Mouse (Mus musculus) neural tube, embryonic 11.5 days (tissue): Measurements from ENCODE around the gene Traf3ip3. TPM values are rescaled to one million over a fixed set of nuclear protein-coding genes. Genes with fewer than 3 reads are reported as not detected.

ENCODE experiments used
- ATAC-seq: fragments of 200-750 bp; cut with Nextera tagmentation; 2 replicates; pipeline ENCODE4 v1.8.0; 2017; ENCODE audit warnings: moderate number of reproducible peaks, mild to moderate bottlenecking, moderate TSS enrichment, moderate library complexity; ENCODE audit not compliant: insufficient read depth, low FRiP score, low TSS enrichment
- DNase-seq: peaks from one replicate; pipeline ENCODE4 v3.0.0-alpha.2; 2015; ENCODE audit warnings: low spot score
- H3K27ac ChIP-seq: fragments of 300-500 bp; sonication (generic); 2 replicates; pipeline ENCODE4 v1.5.1; 2014; ENCODE audit warnings: low read depth, mild to moderate bottlenecking, low read length
- H3K27me3 ChIP-seq: fragments of 300-500 bp; sonication (generic); 2 replicates; pipeline ENCODE4 v1.6.1; 2014; ENCODE audit warnings: mild to moderate bottlenecking, low read length, mixed read lengths; ENCODE audit not compliant: control insufficient read depth, insufficient read depth
- H3K36me3 ChIP-seq: fragments of 300-500 bp; sonication (generic); 2 replicates; pipeline ENCODE4 v1.6.1; 2014; ENCODE audit warnings: mild to moderate bottlenecking, low read length, moderate library complexity, mixed read lengths; ENCODE audit not compliant: control insufficient read depth, insufficient read depth
- H3K4me1 ChIP-seq: fragments of 300-500 bp; sonication (generic); 2 replicates; pipeline ENCODE4 v1.6.1; 2014; ENCODE audit warnings: low read length, mixed read lengths; ENCODE audit not compliant: control insufficient read depth, insufficient read depth
- H3K4me2 ChIP-seq: fragments of 300-500 bp; sonication (generic); 2 replicates; pipeline ENCODE4 v1.6.1; 2014; ENCODE audit warnings: low read depth, mild to moderate bottlenecking, moderate library complexity
- H3K4me3 ChIP-seq: fragments of 300-500 bp; sonication (generic); 2 replicates; pipeline ENCODE4 v1.5.1; 2014; ENCODE audit warnings: low read depth, low read length
- H3K9ac ChIP-seq: fragments of 300-500 bp; sonication (generic); 2 replicates; pipeline ENCODE4 v1.6.1; 2014; ENCODE audit warnings: mild to moderate bottlenecking, low read length
- H3K9me3 ChIP-seq: fragments of 300-500 bp; sonication (generic); 2 replicates; pipeline ENCODE4 v1.6.1; 2016; ENCODE audit warnings: low read length; ENCODE audit not compliant: control insufficient read depth
- WGBS: fragments of 180-500 bp; shearing (Covaris S2); extraction: QIAGEN DNeasy Blood & Tissue Kit; methylation state at CpG from one replicate; pipeline ENCODE4 v1.1.7; 2014; 5-methylcytosine and 5-hydroxymethylcytosine counted together
- polyA plus RNA-seq: library from polyadenylated mRNA; unstranded; fragments of >200 nt; fragmentation: Nextera tagmentation; extraction: Ambion mirVana; gene quantifications from 2 replicates; pipeline ENCODE4 v1.2.1, GENCODE M21; 2014

Traf3ip3 gene
- 1.6 and 2.6 TPM in 2 replicates for polyA plus RNA-seq

DNA sequence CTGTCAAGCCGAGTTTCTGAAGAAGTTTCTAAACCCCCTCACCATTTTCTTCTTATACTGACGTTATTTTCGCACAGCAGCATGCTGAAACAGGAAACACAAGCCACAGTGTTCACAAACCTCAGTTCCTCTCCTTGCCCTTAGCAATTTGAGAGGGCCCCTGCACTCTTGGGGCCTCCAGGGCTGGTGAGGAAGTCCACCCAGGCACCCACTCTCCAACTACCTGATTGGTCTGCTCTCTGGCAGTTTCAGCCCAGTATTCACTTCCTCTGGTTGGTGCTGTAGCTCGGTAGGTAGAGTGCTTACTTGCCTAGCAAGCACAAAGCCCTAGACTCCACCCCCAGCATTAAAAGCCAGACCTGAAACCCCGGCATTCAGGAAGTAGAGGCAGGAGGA, at the start of gene Traf3ip3:
TSS of gene Traf3ip3 (minus strand) at position 321 of the 396 bp plus-strand sequence.
- no peak for ATAC-seq
- WGBS = 67% methylated on average over 5 of the region's 5 CpGs
- H3K9me3 ChIP-seq = no peaks in the 10 kb centered on the region
- H3K4me2 ChIP-seq = no peak within 1 kb of the TSS
- no peak within 1 kb of the TSS; the same call in 1 of the 2 replicates for H3K27ac ChIP-seq
- H3K36me3 ChIP-seq = no peaks in the 10 kb centered on the region
- no peak within 1 kb of the TSS for H3K4me3 ChIP-seq
- no peaks in the 10 kb centered on the region for H3K4me1 ChIP-seq
- H3K27me3 ChIP-seq = no peaks in the 10 kb centered on the region
- DNase-seq = no peak
- no peak within 1 kb of the TSS for H3K9ac ChIP-seq

DNA sequence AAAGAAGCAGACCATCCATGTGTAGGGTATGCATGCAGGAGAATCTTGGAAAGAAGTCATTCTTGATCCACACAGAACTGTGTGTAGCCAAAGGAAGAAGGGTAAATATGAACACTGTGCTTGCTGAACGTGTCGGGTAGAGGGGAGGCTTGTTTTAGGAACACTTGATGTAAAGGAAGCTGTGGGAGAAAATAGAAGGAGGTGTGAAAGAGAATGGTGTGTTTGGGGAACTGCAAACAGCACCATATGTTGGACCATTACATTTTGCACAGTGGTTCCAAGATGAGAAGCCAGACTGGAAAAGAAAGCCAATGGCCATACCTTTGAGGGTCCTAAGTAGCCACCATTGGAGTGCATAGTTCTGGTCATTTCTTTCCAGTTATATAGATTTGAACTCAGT, 48.5 kb upstream of the Traf3ip3 start:
- ATAC-seq = no peak

DNA sequence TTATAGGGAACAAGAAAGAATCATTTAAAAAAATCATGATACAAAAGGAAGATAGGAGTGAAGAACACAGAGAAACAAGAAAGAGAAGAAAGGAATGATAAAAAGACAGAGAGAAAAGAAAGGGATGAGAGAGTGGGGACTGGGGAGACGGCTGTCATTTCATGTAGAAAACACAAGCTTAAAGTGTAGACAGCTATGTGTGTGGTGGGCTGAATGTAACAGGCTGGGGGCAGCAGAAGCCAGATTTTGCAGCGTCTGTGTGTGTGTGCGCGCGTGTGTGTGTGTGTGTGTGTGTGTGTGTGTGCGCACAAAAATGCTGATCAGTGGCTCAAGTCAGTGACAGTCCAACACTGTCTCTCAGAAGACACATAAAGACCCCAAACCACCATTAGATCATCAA, 42.7 kb upstream of the Traf3ip3 start:
- Histone ChIP-seq H3K27ac (no peak overlapping the region), H3K9me3 (no peaks in the 10 kb centered on the region), H3K4me1 (no peaks in the 10 kb centered on the region), H3K9ac (no peak overlapping the region), H3K4me2 (no peak overlapping the region), H3K36me3 (no peaks in the 10 kb centered on the region), H3K4me3 (no peak overlapping the region), H3K27me3 (no peaks in the 10 kb centered on the region)
- DNase-seq (no peak), ATAC-seq (no peak)
- 88% methylated on average over 6 of the region's 6 CpGs for WGBS

More for the DNA sequence above, 48.5 kb upstream of the Traf3ip3 start:
- H3K4me1 ChIP-seq = no peaks in the 10 kb centered on the region
- DNase-seq = no peak
- H3K27me3 ChIP-seq = no peaks in the 10 kb centered on the region
- no peaks in the 10 kb centered on the region for H3K9me3 ChIP-seq
- no peaks in the 10 kb centered on the region for H3K36me3 ChIP-seq
- H3K9ac ChIP-seq = no peak overlapping the region
- H3K4me3 ChIP-seq = no peak overlapping the region
- WGBS = 82% methylated on average over 2 of the region's 2 CpGs
- no peak overlapping the region for H3K27ac ChIP-seq
- H3K4me2 ChIP-seq = no peak overlapping the region

DNA sequence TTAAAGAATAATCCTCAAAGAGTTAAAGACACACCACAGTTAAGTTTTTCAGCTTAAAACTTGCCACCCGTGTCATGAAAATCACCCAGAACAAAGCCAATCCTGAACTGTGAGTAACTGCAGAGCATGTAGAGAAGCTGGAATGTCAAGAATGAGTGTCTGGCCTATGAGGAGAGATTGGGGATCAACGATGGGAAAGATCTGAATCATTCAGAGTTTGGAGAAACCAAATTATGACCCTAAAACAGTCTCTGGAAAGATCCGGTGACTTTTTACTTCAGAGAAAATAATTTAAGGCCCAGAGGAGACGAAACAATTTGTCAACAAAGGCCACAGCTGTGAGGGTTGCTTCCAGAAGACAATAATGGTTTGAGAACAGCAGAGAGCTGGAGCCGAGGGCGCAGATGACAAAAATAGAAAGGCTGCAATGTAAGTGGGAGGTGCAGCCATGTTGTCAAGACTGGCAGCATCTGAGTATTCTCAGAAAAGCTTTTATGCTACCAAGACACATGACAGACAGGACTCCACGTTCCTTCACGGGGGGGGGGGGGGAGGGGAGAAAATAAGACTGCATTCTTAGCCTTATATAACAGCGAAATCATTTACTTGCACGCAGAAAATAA, 42.2 kb upstream of the Traf3ip3 start:
- 70% methylated on average over 10 of the region's 10 CpGs for WGBS
- H3K27ac ChIP-seq = no peak overlapping the region
- no peaks in the 10 kb centered on the region for H3K9me3 ChIP-seq
- DNase-seq (no peak), ATAC-seq (no peak)
- no peaks in the 10 kb centered on the region for H3K27me3 ChIP-seq
- no peak overlapping the region for H3K4me3 ChIP-seq
- no peak overlapping the region for H3K4me2 ChIP-seq
- H3K4me1 ChIP-seq = no peaks in the 10 kb centered on the region
- no peak overlapping the region for H3K9ac ChIP-seq
- H3K36me3 ChIP-seq = no peaks in the 10 kb centered on the region

DNA sequence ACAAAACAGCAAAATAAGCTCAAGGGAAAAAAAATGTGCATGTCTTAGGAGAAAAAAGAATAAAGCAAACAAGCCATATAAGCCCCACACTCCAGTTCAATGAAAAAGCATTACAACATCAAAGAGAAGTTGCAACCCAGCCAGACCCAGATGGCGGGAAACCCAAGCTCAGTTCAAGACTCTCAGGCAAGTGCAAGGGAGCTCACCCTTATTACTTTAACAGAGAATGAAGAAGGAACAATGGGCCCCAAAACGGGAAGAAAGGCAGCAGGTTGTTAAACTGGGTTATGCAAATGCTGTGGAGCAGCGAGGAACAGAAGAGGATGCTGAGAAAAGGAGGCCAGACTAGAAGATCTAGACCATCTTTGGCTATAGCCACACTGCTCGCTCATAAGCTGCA, 41.4 kb upstream of the Traf3ip3 start:
- Histone ChIP-seq H3K4me2 (no peak overlapping the region), H3K4me3 (no peak overlapping the region), H3K27ac (no peak overlapping the region), H3K36me3 (no peaks in the 10 kb centered on the region), H3K4me1 (no peaks in the 10 kb centered on the region), H3K9ac (no peak overlapping the region), H3K9me3 (no peaks in the 10 kb centered on the region), H3K27me3 (no peaks in the 10 kb centered on the region)
- ATAC-seq (no peak), DNase-seq (no peak)
- 50% methylated on average over 4 of the region's 4 CpGs for WGBS

DNA sequence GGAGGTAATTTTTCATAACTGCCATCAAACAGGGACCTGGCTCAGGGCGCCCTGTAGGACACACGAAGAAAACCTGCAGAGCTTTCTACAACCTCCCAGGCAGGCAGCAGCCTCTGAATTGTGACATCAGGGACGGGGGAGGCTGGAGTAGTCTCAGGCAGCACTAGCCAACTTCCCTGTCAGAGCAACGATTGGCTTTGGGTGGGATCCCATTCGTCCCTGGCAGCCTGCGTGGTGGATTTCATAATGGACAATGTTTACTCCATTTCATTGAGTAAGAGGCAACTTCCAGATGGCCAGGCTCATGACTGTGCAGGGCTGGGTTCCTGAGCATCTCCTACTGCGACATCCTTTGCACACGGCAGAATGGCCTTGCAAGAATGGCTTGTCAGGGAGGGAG, 40.7 kb upstream of the Traf3ip3 start:
- H3K27ac ChIP-seq = no peak overlapping the region
- no peak for DNase-seq
- ATAC-seq = no peak
- no peaks in the 10 kb centered on the region for H3K9me3 ChIP-seq
- no peak overlapping the region for H3K4me3 ChIP-seq
- no peaks in the 10 kb centered on the region for H3K36me3 ChIP-seq
- H3K4me2 ChIP-seq = no peak overlapping the region
- WGBS = 84% methylated on average over 8 of the region's 8 CpGs
- no peaks in the 10 kb centered on the region for H3K4me1 ChIP-seq
- H3K27me3 ChIP-seq = no peaks in the 10 kb centered on the region
- no peak overlapping the region for H3K9ac ChIP-seq

DNA sequence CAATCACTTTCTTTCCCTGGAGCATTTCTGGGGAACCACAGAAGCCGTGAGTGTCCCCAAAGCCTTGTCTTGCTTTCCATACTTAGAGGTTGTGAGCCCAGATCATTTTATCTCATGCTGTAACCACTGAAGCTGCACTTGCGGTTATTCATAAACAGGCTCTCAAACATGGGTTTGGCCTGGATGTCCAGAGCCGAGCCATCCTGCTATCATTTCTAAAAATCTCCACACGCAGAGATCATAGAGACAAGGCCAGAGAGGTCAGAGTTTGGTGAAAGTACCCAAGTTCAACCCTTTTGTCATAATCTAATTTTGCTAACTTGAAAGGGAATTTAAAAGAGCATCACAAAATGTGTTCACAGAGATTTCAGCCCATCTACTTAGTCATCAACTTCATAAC, 39.9 kb upstream of the Traf3ip3 start:
- no peaks in the 10 kb centered on the region for H3K27me3 ChIP-seq
- ATAC-seq (no peak), DNase-seq (no peak)
- no peaks in the 10 kb centered on the region for H3K9me3 ChIP-seq
- H3K4me1 ChIP-seq = no peaks in the 10 kb centered on the region
- H3K36me3 ChIP-seq = no peaks in the 10 kb centered on the region
- no peak overlapping the region for H3K27ac ChIP-seq
- WGBS = 93% methylated on average over 4 of the region's 4 CpGs
- no peak overlapping the region for H3K4me2 ChIP-seq
- H3K9ac ChIP-seq = no peak overlapping the region
- H3K4me3 ChIP-seq = no peak overlapping the region

DNA sequence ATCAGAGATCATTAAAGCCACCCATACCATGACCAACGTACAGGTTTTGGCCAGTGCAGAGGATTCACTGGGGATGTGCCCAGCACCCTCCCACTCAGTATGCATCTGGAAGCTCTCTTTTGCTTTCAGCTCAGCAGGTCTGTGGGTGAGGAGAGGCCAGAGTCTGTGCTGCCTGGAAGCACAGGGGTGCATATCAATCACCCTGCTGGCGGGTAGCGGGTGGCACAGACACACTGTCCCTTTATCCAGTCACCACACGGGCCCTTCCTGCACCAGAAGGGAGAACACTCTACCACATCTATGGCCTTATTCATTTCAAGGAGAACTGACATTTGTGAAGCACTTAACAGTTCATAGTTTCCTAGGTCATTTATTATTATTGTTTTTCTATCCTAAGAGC, 36.9 kb upstream of the Traf3ip3 start:
- Histone ChIP-seq H3K36me3 (no peaks in the 10 kb centered on the region), H3K4me2 (no peak overlapping the region), H3K9ac (no peak overlapping the region), H3K27me3 (no peaks in the 10 kb centered on the region), H3K27ac (no peak overlapping the region), H3K4me3 (no peak overlapping the region), H3K4me1 (no peaks in the 10 kb centered on the region), H3K9me3 (no peaks in the 10 kb centered on the region)
- no peak for DNase-seq
- WGBS = 36% methylated on average over 4 of the region's 4 CpGs
- no peak for ATAC-seq

DNA sequence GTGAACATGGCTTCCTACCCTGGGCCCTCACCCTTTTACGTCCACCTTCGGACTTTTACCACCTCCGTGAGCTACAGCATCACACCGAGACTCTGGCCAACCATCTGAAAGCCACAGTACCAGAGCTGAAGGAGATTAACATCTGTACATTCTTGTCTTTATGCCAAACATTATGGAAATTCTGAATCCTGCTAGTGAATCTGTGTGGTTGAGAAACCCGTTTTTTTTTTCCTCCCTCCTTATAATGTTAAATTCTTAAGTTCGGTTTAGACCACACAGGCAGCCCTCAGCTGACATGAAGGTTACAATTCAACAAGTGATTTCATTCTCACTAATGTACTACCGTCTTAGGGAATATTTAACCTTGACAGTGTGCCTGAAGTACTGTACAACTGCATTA, 33.4 kb upstream of the Traf3ip3 start:
- ATAC-seq (no peak), DNase-seq (no peak)
- Histone ChIP-seq H3K9me3 (no peaks in the 10 kb centered on the region), H3K27me3 (no peaks in the 10 kb centered on the region), H3K4me3 (no peak overlapping the region), H3K36me3 (no peaks in the 10 kb centered on the region), H3K4me2 (no peak overlapping the region), H3K4me1 (no peaks in the 10 kb centered on the region), H3K27ac (no peak overlapping the region), H3K9ac (no peak overlapping the region)
- 90% methylated on average over 7 of the region's 7 CpGs for whole genome bisulfite sequencing
